In genomic region chr10:70594007-70594406, GRCm38 (mm10) we compare ENCODE assay signal across 8 mouse cellular contexts.
DNase-seq lines count a peak whose midpoint lies in the region; ATAC-seq and TF ChIP-seq lines count a peak whose summit lies in the region.

No protein-coding gene starts in this region.

- no peak overlapping the region for H3K27ac ChIP-seq in forebrain, embryonic 12.5 days

- TF ChIP-seq POLR2A in lung, adult 2 months (IDR thresholded peaks at IDR 0.05; ENCODE audit: borderline replicate concordance, extremely low read depth, low read depth, low read length): no peak

- no peak overlapping the region for H3K4me3 ChIP-seq in lung, adult 2 months (replicated peaks; ENCODE audit: extremely low read depth, low read depth, low read length)
- no peak overlapping the region for H3K4me3 ChIP-seq in forebrain, embryonic 12.5 days (replicated peaks)

- no peaks in the 10 kb centered on the region; the same call in 1 of the 2 replicates for H3K4me1 ChIP-seq in lung, adult 2 months (ENCODE audit: control insufficient read depth, insufficient read depth, low read length)
- H3K4me1 ChIP-seq in forebrain, embryonic 12.5 days: peaks cover 13% of the 10 kb centered on the region; the same call in 1 of the 2 replicates

- no peak overlapping the region for H3K9ac ChIP-seq in forebrain, embryonic 12.5 days

- TF ChIP-seq CTCF in lung, adult 2 months (IDR thresholded peaks at IDR 0.05; ENCODE audit: insufficient read depth, low read length): 0 out of 2 replicates have a peak, but pooled peaks have one; percentile 12

- intact Hi-C loops in left cerebral cortex, postnatal 4 days (cut with DNase I): loop anchor here (10.0 kb wide), 1 partner anchor 121 kb away; no protein-coding TSS in a partner anchor

- H3K4me2 ChIP-seq in forebrain, embryonic 12.5 days: no peak overlapping the region

- no peaks in the 10 kb centered on the region for H3K9me3 ChIP-seq in forebrain, embryonic 12.5 days

- no peaks in the 10 kb centered on the region for H3K36me3 ChIP-seq in forebrain, embryonic 12.5 days (replicated peaks)

- WGBS in lung, adult 2 months: 73% methylated on average over 1 of the region's 1 CpGs
- WGBS in forebrain, embryonic 12.5 days: 38% methylated on average over 1 of the region's 1 CpGs

- peak; percentile 44 to 54 for DNase-seq in cerebellum, adult 18-20 months
- no peak for DNase-seq in cerebellum, adult 11 months
- DNase-seq in lung, adult 2 months: no peak
- DNase-seq in lung, postnatal 25 days (ENCODE audit: low spot score): no peak
- DNase-seq in embryo, embryonic 11 days: peak; percentile 46
- peak; percentile 43 for DNase-seq in left cerebral cortex, postnatal 4 days

- ATAC-seq in forebrain, embryonic 12.5 days (ENCODE audit: low FRiP score): no peak
- no peak for ATAC-seq in CD4-positive, CD25-positive, alpha-beta regulatory T cell, adult 4 months

- H3K27me3 ChIP-seq in forebrain, embryonic 12.5 days: no peaks in the 10 kb centered on the region

Comparison
In these comparisons a context has a peak if more than half of its experiments do, and no peak if none do; other contexts are left out.
1. DNase-seq: peak in cerebellum, adult 18-20 months (2 of 2), embryo, embryonic 11 days (single experiment) and left cerebral cortex, postnatal 4 days (single experiment); none in cerebellum, adult 11 months (single experiment), lung, adult 2 months (single experiment) and lung, postnatal 25 days (single experiment).